Mouse (Mus musculus): Measurements from ENCODE around the gene Ncor2. TPM values are rescaled to one million over a fixed set of nuclear protein-coding genes. Genes with fewer than 3 reads are reported as not detected.

Gene Ncor2
- total RNA-seq, 2 experiments from 2014 or later = 15.0 to 107 TPM

DNA sequence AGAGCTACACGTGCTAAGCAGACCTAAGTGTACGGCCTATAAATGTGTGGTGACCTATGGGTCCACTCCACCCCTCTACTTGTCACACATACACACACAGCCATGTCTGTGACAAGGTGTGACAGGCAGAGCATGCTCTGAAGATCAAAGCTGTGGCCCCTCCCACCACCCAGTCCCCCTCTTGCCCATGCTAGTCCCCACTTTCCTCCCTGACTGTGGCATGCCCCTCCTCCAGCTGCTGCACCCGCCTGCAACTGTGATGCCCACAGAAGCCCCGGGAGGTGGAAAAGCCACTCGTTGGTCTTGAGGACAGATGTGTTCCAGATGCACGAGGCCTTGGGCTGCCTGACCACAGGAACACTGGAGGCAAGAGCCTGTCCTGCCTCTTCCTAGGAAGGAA lies 74.2 kb downstream of the Ncor2 start:
- ATAC-seq (ENCODE audit: poor library complexity, severe bottlenecking) = no peak

DNA sequence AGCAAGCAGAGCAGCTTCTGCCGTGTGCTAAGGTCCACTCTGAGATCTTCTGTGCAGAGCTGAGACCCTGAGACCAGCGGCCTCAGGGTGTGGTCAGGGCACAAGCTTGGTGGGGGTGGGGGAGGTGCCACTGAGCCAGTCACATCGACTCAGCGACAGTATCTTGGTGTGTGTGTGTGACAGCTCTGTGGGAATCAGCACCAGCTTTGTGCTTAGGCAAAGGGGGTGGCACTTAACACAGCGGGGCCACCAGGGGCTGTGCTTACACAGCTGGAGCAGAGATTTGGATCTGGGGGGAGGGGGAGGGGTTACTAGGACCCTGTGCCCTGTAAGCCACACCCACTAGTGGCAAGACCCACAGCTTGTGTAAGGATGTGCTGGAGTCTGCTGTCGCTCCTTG lies 75.6 kb downstream of the Ncor2 start:
- no peak for ATAC-seq (ENCODE audit: poor library complexity, severe bottlenecking)

DNA sequence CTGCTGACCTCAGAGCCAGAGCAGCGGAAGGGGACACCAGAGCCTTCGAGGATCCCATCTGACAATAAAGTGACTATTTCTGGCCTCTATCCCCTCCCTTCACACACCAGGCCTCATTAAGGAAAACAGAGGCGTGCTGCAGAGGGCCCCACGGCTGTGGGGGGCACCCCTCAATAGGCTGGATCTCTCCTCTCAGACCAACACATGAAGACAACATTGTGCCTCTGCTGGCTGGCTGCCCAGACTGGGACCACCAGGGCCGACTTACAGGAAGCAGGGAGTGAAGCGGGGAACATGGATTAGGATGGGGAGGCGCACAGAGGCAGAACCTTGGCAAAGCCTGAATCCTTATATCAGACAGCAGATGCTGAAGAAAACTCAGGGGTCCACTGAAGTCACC lies 76.1 kb downstream of the Ncor2 start:
- no peak for ATAC-seq (ENCODE audit: poor library complexity, severe bottlenecking)

DNA sequence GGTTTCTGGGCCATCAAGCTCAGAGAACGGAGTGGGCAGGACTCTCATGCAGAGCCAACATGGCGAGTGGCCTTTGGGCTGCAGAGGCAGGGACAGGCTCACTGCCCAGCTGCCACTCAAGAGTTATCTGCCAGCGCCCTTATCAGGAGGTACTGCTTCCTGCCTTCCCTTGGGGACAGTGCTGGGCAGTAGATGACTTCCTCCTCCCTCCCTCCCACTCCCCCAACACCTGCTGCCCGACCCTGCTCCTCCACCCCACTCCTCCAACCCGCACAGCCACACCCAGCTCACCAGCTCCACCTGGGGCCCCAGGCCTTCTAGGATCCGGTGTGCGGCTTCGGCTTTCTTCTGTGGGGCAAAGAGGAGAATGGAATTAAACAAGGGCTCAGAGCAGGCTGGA lies 76.7 kb downstream of the Ncor2 start:
- peak; percentile 17; the same call in 1 of the 2 replicates for ATAC-seq (ENCODE audit: poor library complexity, severe bottlenecking)

DNA sequence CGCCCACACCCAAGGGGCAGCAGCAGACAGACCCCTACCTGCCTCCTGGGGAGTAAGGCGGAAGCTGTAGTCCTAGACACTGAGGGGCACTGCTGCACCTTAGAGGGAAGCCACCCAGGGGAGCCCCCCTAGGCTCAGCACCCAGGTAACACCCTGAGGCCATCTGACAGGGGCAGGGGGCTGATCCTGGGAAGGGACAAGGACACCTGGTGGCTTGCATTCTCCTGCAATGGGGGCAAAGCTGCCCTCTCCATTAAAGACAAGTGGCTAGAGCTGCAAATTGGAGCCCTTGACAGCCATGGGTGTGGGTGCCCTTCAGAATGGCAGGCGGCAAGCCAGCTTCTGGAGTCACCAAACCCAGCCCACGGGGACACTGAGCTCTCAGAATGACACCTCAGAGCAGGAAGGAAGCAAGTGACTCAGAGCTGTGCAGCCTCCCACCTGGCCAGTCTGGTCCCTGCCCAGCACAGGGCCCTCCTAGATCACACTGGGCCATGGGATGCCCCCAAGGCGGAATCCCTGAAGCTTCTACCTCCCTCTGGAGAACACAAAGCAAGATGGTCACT lies 79.2 kb downstream of the Ncor2 start:
- no peak for ATAC-seq (ENCODE audit: poor library complexity, severe bottlenecking)

DNA sequence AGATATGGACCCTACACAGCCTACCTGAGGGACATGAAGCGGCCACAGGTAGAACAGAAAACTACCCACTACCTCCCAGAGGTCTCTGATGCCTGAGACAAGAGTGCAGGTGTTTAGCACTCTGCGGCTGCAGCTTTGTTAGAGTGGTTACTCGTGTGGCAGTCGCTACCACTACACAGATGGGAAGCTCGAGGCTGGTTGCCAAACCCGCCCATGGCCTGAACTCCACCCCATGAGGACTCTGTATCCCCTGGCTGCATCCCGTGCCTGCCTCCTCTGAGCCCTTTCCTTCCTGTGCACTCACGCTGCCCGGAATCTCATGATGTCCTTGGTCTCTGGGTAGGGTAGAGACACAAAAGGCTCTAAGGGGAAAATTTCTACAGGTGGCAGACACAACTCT lies 80.3 kb downstream of the Ncor2 start:
- no peak for ATAC-seq (ENCODE audit: poor library complexity, severe bottlenecking)

DNA sequence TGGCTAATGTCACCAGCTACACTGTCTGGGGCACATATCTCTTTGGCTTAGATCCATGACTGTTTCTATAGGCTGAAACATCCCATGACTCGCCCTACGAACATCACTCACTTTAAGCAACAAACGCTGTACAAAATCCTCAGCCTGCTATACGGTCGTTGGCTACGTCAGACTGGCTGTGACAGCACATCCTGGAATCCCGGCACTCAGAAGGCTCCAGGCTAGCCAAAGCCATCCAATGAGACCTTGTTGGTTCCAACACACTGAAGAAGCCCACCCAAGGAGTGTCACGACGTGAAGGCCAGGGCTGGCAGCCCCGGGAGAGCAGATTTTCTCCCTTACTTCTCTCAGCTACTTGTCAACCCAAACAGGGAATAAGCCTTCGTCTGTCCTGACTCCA lies 82.7 kb downstream of the Ncor2 start:
- no peak for ATAC-seq (ENCODE audit: poor library complexity, severe bottlenecking)

DNA sequence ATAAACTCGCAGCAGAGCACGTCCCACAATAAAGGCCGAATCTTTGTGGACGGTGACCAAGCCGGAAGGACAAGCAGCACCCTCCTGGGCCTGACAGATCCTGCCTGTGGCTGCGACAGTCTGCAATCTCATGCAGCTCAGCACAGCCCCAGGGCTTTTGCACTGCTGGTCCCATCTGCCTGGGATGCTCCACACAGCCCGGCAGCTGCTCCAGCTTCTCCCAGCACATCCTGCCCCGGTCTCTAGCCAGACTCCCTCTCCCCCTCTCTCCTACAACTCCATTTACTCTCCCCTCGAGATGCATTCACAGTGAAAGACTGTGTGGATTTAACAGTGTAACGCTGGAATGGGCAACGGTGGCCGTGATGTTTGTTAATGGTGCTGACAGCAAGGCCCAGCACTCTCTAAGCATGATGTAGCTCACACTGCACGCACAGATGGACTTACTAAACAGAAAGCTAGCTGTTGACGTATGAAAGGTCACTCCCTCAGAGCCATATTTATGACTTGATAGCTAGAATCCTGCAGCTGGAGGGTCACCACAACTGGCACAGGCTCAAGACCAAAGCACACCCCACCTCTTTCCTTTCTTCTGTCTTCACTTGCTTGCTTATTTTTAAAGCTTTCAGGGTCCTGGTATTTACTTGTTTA lies 83.4 kb downstream of the Ncor2 start:
- no peak for ATAC-seq (ENCODE audit: poor library complexity, severe bottlenecking)

DNA sequence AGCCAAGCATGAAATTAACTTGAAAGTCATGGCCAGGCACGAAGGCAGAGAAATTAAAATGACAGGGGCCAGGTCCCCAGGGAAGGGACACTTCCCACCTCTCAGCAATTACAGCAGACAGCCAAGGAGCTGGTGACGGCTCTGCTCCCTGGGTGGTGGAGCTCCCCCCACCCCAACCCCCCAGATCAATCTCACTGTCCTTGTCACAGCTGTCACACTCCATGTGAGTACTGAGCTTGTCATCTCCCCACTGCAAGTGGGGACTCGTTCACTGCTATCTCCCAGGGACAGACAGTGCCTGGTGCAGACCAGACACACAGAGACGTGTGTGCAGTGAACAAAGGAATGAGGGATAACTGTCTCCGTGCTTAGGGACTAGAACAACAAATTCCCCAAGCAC lies 85.2 kb downstream of the Ncor2 start:
- no peak for ATAC-seq (ENCODE audit: poor library complexity, severe bottlenecking)

DNA sequence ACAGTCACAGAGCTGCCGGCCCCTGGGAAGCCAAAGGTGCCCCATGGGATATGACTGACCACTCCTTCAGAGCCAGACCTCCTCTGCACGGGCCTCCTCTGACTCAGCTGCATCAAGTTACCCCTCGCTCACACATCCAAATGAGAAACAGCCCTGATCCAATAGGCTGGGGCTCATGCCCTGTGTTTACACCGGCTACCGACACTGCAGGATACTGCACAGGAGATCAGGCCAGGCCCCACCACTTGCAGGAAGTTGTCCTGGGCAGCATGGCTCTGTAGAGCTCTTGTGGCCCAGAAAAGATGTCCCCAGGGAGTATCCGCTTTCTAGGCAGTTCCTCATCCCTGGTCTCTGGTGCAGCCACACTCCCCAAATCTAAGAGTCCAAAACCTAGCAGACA lies 90.9 kb downstream of the Ncor2 start:
- no peak for ATAC-seq (ENCODE audit: poor library complexity, severe bottlenecking)

DNA sequence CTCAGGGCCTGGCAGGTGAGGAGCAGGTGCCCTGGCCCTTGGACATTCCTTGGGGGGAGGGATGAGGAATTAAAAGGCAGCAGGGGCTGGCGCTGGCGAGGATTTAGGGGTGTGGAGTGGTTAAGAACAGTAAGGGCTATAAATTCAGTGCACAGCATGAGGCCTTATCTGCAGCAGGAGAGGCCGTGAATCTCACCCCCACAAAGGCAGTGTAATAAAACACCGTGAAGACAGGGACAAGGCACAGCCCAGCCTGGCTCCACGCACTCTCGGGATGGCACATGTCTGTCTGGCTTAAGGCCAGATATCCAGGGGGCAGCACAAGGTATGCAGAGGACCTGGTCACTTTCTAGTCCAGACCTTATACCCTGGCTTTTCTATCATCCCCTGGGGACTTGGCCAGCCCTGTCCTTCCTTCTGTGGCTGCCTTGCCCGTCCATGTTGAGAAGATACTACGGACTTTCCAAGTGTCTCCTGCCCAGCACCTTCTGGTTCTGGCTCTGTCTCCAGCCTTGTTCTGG lies 93.9 kb downstream of the Ncor2 start:
- ATAC-seq (ENCODE audit: poor library complexity, severe bottlenecking) = no peak

DNA sequence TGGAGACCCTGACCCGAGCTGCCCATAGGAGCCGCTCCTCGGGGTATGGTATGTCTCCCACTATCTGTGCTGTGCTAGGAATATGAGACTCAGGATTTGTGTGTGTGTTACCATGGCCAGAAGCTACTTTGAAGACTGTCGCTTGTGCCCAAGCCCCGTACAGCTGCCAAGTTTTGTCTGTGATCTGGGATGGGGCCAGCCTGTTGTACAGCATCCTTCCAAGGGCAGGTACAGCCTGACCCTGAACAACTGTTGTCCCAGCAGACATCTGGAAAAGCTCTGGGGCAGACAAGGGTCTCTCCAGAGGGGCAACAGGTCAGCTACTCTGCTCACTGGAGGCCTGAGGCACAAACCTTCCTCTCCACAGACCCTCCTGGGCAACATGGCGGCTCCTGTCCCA lies 95.3 kb downstream of the Ncor2 start:
- no peak for ATAC-seq (ENCODE audit: poor library complexity, severe bottlenecking)

DNA sequence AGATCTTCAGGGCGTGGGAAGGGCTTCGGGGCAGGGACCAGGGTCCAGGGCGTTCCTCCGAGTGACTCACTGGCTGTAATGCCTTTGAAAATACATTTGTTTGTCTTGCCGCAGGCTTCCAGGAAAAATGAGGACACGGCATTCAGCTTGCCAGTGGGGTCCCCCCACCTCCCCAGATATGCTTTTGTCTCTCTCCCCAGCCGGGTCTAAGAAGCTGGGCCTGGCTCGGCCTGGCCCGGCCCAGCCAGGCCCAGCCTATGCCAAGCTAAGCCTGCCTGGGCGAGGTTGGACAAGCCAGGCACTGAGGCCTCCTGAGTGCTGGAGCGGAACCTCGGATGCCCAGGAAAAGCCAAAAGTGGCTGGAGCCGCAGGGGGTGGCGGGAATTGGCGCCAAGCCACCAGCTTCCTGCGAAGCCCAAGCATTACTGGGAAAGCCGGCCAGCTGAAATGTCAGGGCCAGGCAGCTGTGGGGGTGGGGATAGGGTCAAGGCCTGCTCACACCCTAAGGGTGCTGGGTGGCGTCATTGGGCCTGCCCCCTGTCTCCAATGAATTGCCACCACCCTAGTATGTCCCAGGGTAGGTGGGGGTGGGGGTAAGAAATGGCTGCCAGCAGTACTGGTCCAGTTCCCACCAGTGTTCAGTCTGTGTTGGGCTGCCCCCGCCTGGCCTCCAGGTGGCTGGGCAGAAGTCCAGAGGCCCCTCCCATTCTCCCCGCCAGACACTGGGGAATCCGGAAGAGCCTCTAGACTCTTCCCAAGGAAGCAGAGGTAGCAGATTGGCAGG lies 97.5 kb downstream of the Ncor2 start:
- no peak for ATAC-seq (ENCODE audit: poor library complexity, severe bottlenecking)

DNA sequence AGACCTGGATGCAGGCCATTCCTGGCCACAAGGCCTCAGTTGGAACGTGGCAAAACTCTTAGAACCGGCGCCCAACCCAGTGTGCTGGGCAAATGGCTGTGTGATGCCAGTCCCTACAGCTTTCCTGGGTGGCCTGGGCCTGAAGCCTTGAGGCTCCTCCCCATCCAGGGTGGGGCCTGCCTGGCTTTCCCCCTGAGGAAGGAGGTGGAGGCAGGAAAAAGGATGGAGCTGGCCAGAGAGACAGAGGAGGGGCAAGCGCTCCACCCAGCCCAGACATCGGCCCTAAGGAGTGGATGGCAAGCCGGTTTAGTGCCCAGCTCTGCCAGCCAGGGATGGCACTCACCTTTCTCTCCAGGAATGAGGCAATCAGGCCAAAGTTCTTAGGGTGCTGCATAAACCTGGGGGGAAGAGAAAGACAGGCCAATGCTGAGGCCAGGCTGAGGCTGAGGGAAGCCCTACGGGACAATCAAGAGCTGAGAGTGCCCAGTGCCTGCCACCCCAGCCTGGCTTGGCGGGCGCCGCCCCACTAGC lies 98.2 kb downstream of the Ncor2 start:
- no peak for ATAC-seq (ENCODE audit: poor library complexity, severe bottlenecking)

DNA sequence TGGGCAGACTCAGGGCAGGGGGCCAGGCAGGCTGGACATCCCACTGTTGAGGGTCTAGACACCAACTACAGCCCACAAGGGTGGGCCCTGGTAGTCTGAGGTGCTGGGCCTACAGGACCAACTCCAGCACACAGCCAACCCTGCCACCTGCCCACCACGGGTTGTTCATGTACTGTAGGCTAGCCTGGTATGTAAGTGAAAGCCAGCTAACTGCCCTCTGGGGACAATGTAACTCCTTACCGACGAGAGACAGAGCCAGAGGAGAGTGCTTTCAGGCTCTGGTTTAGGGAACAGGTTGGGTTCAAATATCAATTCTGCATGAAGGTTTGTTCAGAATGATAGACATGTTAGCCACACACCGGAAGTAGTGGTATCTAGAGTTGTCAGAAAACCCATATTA lies 98.7 kb downstream of the Ncor2 start:
- no peak for ATAC-seq (ENCODE audit: poor library complexity, severe bottlenecking)

DNA sequence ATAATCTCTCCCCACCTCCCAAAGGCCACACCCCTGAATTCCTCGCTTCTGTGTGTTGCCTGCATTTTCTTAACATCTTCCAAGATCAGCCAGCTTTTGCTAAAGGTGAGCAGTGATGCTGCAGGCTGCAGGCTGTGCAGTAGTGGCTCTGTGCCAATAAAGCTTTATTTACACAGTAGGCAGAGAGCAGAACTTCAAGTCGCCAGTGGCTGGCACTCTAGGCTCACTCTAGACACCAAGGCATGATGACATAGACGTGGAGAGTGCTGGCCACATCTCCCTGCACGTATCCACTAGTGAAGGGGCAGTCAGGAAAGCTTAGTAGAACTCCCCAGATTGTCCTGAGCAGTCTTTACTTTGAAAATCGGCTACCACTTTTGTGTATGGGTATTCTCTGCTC lies 100.8 kb downstream of the Ncor2 start:
- ATAC-seq (ENCODE audit: poor library complexity, severe bottlenecking) = no peak

DNA sequence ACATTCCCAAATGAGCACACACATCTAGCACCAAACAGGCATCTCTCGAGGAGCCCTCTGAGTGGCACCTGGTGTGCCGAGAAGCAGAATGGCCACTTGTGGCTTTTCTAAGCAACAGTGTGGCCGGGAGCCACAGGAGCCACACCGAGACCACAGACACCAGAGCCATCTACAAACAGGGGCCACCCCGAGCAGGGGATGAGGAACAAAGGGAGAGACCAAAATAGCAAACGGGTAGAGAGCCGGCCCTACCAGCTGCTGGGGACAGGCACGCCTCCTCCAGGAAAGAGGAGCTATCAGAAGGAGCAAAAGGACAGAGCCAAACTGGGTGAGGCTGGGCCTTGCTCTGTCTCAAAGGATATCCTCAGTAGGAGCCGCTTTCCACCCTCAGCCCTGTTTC lies 102.8 kb downstream of the Ncor2 start:
- ATAC-seq (ENCODE audit: poor library complexity, severe bottlenecking) = no peak

DNA sequence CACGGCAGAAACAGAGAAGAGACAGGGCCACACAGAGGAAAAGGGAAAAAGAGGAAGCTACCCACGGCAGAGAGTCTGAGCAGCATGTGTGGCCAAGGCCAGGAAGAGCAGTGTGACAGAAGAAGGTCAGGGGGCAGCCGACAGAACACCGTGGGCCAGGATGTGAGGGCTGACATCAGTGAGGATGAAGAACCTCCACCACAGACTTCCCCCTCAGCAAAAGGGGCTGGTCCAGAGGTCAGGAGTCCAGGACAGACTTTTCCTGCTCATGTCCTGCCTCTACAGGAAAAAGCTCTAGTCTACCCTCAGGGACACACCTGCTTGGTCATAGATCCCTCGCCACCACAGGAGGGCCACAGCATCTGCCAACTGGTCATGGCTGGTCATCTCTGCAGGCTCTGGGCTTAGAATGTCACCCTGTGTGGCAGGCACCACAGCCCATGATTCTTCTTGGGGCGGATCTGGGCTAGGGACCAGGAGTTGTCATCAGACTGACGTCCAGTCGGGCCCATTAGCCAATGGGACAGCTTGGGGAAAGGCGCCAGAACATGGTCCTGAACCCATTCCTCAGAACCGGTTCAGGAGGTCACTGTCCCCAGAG lies 104.3 kb downstream of the Ncor2 start:
- peak; percentile 78 for ATAC-seq (ENCODE audit: poor library complexity, severe bottlenecking)

DNA sequence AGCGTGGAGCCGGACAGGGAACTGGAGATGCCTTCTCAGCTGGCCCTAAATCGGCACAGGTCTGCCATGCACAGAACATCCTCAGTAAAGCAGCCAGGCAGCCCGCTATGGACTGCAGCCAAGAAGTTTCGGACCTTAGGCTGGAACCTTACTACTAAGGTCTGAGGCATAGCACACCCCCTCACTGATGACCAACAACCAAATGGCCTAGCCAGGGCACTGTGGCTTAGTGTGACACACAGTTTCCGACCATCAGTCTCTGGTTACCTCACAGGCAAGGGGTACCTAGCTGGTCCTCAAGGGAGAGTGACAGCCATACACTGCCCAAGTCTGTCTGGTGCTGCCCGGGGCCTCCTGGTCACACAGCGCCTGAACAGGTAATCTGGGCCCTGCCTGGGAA lies 105.1 kb downstream of the Ncor2 start:
- 0 out of 2 replicates have a peak, but pooled peaks have one; percentile 14 for ATAC-seq (ENCODE audit: poor library complexity, severe bottlenecking)

DNA sequence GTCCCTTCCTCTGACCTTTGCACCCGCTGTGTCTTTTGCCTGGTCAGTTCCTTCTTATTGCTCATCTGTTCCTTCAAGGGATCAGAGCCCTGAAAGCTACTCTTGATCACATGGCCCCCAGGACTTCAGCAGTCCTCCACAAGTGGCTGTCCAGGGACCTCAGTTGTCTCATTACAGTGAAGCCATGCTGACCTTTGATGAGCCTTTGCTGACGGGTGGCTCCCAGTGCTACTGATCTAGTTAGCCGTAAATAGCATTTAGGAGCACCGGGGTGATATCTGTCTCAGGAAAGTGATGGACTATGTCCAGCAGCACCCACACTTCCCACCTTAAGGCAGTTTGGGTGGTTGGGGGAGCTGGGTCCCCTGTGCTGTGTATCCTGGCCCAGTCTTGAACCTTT lies 105.7 kb downstream of the Ncor2 start:
- no peak for ATAC-seq (ENCODE audit: poor library complexity, severe bottlenecking)

DNA sequence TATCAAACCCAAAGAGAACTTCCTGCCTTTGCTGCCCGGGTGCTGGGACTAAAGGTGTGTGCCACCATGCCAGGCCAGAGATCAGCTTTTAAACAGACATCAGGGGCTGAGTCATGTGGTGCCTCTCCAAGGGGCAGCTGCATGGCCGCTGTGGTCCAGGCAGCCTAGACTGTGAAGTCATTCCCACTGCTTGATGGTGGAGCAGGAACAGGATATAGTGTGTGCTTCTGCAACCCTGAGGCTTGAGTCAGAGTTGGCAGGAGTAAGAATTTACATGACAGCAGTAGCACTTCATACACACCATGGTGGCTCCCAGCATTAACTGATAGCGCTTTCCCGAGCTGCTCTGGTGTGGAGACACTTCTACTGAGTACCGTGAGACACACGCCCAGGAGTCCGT lies 106.6 kb downstream of the Ncor2 start:
- ATAC-seq (ENCODE audit: poor library complexity, severe bottlenecking) = peak; percentile 41
